Mouse (Mus musculus): Measurements from ENCODE around the gene Lin7a.

DNA sequence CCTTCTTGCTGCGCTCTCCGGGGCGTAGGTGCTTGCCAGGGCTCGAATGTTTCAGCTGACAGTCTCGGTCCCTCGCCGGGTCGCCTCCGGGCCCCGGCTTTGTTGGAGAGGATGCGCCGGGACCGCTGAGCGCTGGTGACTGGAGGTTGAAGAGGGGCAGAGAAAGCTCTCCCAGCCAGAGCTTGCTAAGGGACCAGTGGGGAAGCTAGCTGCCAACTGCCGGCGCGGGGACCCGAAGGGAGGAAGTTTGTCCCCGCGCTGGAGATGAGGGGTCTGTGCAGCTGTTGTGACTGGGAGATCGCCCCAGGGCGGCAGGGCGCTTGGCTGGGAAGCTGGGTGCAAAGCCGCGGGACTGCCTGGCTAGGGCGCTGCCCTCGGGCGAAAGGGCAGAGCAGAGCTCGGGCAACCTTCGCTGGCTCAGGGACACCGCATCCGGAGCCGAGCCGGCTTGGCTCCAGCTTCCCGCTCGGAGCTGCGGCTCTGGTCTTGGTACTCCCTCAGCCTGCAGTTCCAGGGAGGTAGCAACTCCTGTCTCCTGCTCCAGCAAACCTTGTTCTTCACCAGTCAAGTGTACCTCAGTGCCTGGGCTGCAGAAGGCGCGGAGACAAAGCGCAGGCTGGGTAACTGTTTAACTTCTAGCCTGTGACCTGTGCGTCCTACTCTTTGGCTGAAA lies 781 bp downstream of the Lin7a start:
- TF ChIP-seq POLR2A (IDR thresholded peaks at IDR 0.05; ENCODE audit: extremely low read depth, insufficient read depth, low read length) (peak; percentile 15; the same call in 1 of the 2 replicates), CTCF (IDR thresholded peaks at IDR 0.05; ENCODE audit: extremely low read depth, insufficient read depth, low read length) (no peak)

Data from cortical plate, adult 2 months (tissue).